Mouse (Mus musculus): ENCODE measurements around the gene Cdx2.

Cdx2 gene

DNA sequence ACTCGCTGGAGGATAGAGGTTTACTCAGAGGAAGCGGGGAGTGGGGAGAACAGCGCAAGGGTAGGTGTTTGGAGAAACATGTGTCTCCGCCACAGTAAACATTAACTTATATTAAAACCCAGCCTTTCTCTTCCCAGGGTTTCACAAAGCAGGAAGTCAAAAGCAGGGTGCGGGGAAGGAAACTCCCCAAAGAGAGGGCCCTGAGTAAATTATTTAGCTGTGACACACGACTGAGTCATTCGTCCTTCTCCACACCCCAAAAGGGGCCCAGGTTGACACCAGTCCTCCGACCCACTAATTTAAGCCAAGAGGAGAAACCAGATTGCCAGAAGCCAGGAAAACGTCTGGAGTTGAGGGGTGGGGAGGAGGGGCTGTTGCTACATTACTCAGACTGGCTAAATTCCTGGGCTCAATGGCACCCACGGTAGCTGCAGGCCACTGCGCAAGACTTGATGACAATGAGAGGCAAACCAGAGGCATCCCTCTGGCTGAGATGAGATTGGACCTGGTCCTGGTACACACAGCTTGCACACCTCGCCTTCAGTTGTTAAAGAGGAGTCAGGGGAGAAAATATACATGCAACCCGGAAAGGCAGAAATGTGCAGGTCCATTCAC is 14.5 kb downstream of the Cdx2 start:
- DNase-seq (ENCODE audit: low read depth) = no peak

DNA sequence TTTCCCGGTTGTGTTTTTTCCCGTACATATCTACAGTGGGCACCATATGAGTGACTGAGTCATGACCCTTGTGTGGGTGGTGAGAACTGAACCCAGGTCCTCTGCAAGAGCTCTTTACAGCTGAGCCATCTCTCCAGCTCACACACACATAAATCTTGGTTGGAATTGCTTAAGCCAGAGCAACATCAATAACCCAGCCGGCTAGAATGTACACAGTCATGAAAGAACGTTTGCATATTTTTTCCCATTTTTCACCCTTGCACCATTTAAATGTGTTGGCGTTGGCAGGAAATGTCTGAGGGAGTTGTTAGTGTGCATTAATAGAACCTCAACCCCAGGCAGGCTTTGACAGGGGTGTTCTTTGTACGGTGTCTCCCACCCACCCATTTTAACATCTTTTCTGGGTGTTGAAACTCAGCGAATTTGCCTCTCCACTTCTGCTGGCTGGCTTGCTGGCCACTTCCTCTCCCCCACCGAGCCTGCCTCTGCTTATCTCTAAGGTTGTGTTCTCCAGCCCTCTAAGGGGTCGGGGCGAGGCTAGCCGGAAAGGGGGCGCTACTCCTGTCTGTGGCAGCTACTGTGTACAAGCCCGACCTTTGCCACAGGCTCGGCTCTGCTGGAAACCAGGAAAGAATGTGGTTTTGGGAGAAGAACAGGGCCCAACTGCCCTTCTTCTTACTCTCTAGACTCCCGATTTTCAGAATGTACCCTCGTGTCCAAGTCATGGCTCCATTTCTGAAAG is 15.1 kb downstream of the Cdx2 start:
- DNase-seq (ENCODE audit: low read depth) = no peak

DNA sequence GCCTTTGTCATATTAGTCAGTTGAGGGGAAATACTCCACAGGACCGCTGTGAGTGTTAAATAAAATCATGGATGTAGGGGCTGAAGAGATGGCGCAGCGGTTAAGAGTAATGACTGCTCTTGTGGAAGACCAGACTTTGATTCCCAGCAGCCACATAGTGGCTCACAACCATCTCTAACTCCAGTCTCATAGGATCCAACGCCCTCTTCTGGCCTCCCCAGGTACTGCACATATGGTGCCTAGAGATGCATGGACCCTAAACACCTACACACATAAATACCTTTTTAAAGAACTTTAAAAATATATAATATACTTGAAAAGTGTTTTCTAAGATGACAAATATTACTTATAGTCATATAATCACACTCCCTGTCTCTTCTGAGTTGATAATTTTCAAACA is 22.7 kb downstream of the Cdx2 start:
- no peak for DNase-seq (ENCODE audit: low read depth)

- DNase-seq (ENCODE audit: low read depth) = no peak
Observed at GRCm38 (mm10) chr5:147277547-147277925, 29.5 kb downstream of the Cdx2 start.

GRCm38 (mm10) chr5:147276701-147277546 is 30.1 kb downstream of the Cdx2 start:
- no peak for DNase-seq (ENCODE audit: low read depth)

- DNase-seq (ENCODE audit: low read depth) = no peak
Observed at GRCm38 (mm10) chr5:147275761-147276160, 31.3 kb downstream of the Cdx2 start.

DNA sequence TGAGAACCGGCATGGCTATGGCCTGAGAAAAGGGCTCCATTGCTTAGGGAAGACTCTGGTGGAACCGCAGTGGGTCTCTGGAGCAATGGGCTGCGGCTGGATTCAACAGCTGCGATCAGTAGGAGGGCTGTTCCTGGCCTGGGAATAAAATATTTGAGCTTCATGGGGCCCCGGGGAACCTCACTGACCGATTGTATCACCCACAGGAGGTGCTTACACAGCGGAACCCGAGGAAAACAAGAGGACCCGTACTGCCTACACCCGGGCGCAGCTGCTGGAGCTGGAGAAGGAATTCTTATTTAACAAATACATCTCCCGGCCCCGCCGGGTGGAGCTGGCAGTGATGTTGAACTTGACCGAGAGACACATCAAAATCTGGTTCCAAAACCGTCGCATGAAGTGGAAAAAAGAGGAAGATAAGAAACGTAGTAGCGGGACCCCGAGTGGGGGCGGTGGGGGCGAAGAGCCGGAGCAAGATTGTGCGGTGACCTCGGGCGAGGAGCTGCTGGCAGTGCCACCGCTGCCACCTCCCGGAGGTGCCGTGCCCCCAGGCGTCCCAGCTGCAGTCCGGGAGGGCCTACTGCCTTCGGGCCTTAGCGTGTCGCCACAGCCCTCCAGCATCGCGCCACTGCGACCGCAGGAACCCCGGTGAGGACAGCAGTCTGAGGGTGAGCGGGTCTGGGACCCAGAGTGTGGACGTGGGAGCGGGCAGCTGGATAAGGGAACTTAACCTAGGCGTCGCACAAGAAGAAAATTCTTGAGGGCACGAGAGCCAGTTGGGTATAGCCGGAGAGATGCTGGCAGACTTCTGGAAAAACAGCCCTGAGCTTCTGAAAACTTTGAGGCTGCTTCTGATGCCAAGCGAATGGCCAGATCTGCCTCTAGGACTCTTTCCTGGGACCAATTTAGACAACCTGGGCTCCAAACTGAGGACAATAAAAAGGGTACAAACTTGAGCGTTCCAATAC is 32.6 kb downstream of the Cdx2 start:
- no peak for DNase-seq (ENCODE audit: low read depth)

GRCm38 (mm10) chr5:147272808-147273345 is 34.2 kb downstream of the Cdx2 start:
- no peak for DNase-seq (ENCODE audit: low read depth)

DNA sequence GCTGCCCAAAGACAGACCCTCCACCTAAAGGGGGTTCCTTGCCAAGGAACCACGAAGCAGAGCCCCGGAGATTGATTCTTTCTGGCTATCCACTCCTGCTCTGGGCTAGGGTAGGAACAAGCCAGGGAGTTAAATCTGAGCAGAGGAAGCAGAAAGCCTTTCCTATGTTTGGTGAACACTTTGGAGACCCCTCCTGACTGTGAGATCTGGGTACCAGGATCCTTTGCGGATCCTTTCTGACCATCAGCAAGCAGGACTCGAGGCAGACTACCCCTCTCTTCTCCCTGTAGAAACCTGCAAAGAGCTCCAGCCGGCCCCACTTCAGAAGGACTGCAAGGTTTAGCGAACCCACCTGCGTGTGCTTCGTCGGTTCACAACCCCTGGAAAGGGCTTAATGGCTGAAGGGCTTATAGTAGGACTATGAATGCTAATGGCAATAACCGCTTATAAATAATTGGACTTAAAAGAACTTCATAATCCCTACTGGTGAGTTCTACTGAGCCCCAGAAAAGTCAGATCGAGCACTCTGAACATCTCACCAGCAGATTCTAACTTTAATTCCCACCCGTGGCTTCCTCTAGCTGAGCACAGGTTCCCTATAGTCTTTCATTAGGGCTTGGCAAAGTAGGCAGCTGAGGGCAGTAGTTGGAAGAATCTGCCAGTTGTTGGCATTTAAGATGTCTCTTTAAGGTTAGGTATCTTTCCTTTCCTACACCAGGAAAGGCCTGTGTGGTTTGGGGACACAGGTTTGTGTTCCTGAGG is 34.8 kb downstream of the Cdx2 start:
- DNase-seq (ENCODE audit: low read depth) = no peak

- no peak for DNase-seq (ENCODE audit: low read depth)
Observed at GRCm38 (mm10) chr5:147270673-147271655, 36.1 kb downstream of the Cdx2 start.

DNA sequence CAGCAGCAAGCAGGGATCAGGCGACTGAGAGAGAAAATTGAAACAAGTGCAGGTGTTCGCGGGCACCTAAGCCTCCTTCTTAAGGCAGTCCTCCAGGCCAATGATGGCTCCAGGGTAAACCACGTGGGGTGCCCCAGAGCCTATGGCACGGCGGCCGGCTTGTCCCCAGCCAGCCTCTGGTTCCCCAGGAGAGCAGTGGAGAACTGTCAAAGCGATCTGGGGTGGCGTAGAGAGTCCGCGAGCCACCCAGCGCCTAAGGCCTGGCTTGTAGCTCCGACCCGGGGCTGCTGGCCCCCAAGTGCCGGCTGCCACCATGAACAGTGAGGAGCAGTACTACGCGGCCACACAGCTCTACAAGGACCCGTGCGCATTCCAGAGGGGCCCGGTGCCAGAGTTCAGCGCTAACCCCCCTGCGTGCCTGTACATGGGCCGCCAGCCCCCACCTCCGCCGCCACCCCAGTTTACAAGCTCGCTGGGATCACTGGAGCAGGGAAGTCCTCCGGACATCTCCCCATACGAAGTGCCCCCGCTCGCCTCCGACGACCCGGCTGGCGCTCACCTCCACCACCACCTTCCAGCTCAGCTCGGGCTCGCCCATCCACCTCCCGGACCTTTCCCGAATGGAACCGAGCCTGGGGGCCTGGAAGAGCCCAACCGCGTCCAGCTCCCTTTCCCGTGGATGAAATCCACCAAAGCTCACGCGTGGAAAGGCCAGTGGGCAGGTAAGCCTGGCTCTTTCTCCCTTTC is 37.0 kb downstream of the Cdx2 start, which contains the start of gene Pdx1:
Gene Pdx1 (plus strand): TSS at position 34 of the 747 bp plus-strand sequence.
- no peak for DNase-seq (ENCODE audit: low read depth)

DNA sequence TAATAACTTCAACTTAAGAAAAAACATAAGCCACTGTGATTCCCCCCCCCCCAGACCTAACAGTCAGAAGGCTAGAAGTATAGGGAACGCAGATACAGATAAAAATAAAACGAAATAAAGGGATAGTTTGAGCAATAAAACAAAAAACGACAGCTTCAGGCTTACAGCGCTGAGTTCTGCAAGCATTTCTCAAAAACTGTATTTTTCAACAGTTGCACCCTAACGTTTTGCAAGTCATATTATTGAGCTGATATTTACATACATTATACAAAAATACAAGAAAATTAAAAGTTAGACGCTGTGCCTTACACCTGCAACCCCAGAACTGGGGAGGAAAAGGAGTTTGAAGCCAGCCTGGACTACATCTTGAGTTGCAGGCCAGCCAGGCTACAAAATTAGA is 37.7 kb downstream of the Cdx2 start:
- no peak for DNase-seq (ENCODE audit: low read depth)

- DNase-seq (ENCODE audit: low read depth) = no peak
Observed at GRCm38 (mm10) chr5:147268728-147269127, 38.3 kb downstream of the Cdx2 start.

DNA sequence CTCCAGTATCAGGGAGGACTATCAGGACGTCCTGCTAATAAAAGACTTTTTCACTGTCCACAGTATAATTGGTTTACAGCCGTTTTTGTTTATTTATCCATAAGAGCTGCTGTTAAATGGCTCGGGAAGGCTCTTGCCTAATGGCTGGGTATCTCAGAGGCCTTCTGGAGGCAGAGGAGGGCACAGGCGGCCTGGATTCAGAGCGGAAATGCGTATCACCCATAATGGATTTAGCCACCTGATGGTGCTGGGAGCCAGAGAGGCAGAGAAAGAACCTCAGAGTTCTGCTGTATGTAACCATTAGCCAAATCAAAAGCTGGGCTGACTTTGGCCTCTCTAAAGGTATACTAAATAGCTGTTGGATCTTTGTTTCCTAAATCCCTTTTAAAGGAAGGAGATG is 39.6 kb downstream of the Cdx2 start:
- no peak for DNase-seq (ENCODE audit: low read depth)

GRCm38 (mm10) chr5:147263945-147264344 is 43.1 kb downstream of the Cdx2 start:
- DNase-seq (ENCODE audit: low read depth) = no peak

- DNase-seq (ENCODE audit: low read depth) = no peak
Observed at GRCm38 (mm10) chr5:147261899-147262541, 45.0 kb downstream of the Cdx2 start.

- DNase-seq (ENCODE audit: low read depth) = no peak
Observed at GRCm38 (mm10) chr5:147260778-147261177, 46.3 kb downstream of the Cdx2 start.

DNA sequence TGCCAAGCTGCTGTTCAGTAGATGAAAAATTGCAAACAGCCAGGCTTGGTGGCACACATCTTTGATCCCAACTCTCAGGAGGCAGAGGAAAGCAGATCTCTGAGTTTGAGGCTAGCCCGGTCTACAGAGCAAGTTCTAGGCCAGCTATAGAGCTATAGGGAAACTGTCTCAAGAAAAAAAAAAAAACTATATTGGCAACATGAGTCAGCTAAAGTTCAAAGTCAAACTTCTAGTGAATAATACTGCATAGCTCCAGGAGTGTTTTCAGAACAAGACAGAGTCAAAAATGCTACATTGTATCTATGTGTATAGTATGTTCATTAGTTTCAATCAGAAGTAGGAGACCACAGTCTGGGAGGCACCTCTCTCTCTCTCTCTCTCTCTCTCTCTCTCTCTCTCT is 46.9 kb downstream of the Cdx2 start:
- no peak for DNase-seq (ENCODE audit: low read depth)

Measured in c-Kit-positive CD71-negative TER-119-negative erythroid progenitor cells, embryonic 14.5 days (primary cell).